Mouse (Mus musculus) C2C12 (cell line): ENCODE measurements around the gene Hsf2.

ENCODE experiments used
- CTCF ChIP-seq: IDR thresholded peaks from one replicate; pipeline ENCODE4 v1.5.1; 2011; ENCODE audit not compliant: control insufficient read depth, insufficient read depth, insufficient read length
- FOSL1 ChIP-seq: IDR thresholded peaks from one replicate; pipeline ENCODE4 v1.8.0; 2011; ENCODE audit warnings: mild to moderate bottlenecking, low read length; ENCODE audit not compliant: poor library complexity, insufficient read depth, severe bottlenecking

DNA sequence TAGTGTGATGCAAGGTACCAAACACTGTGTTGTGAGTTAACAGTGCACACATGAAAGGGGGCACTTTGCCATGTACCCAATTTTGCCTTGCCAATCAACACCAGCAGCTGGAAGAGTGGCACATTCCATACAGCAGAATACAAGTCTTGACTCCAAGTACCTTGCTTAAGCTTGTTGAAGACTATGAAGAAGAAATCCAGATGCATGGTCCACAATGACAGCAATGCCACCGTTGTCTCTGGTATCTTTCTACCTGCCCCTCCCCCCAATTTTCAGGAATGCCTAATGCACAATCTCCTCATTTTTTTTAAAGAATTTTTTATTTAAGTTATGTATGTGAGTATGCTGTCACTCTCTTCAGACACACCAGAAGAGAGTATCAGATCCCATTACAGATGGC, 40.5 kb upstream of the Hsf2 start:
- TF ChIP-seq CTCF: no peak
- no peak for TF ChIP-seq FOSL1
